Mouse (Mus musculus) CD4-positive, CD25-positive, alpha-beta regulatory T cell, adult 4 months (primary cell): ENCODE measurements around the gene Syne1. TPM values are rescaled to one million over a fixed set of nuclear protein-coding genes. Genes with fewer than 3 reads are reported as not detected.

Source experiments
- polyA plus RNA-seq, 2 experiments: library from polyadenylated mRNA; unstranded; fragments of 100-300 nt; shearing (Covaris generic); gene quantifications; one replicate each; pipeline ENCODE4 v1.2.1; 2017

Gene Syne1
- polyA plus RNA-seq, 2 experiments from 2014 or later, result 14.1 to 22.9 TPM

Other genes starting within 250 kb of the Syne1 start
- gene Myct1, start 42.3 kb upstream of the Syne1 start, polyA plus RNA-seq, result not detected
- not detected for gene Vip, start 87.7 kb upstream of the Syne1 start, polyA plus RNA-seq